8 mouse cellular contexts compared by ENCODE assay signal in genomic region chr7:49375499-49375974, GRCm38 (mm10).
DNase-seq lines count a peak whose midpoint lies in the region; ATAC-seq lines count a peak whose summit lies in the region.

No protein-coding gene starts in this region.

- H3K9ac ChIP-seq in neural tube, embryonic 13.5 days: no peak overlapping the region

- H3K27me3 ChIP-seq in neural tube, embryonic 13.5 days: no peaks in the 10 kb centered on the region

- no peak overlapping the region for H3K4me2 ChIP-seq in neural tube, embryonic 13.5 days

- no peaks in the 10 kb centered on the region for H3K36me3 ChIP-seq in neural tube, embryonic 13.5 days

- peaks cover 57% of the 10 kb centered on the region for H3K4me1 ChIP-seq in neural tube, embryonic 13.5 days (replicated peaks)

- peak; percentile 38; the same call in 1 of the 2 replicates for ATAC-seq in neural tube, embryonic 13.5 days (ENCODE audit: low read depth)

- 9% methylated on average over 9 of the region's 9 CpGs for WGBS in neural tube, embryonic 13.5 days

- H3K27ac ChIP-seq in neural tube, embryonic 13.5 days (replicated peaks): peak overlapping the region; percentile 67

- DNase-seq in adrenal gland, adult 2 months: peak; percentile 23
- no peak for DNase-seq in adrenal gland, adult 8-10 months
- peak; percentile 15 for DNase-seq in urinary bladder, postnatal 14 days (ENCODE audit: low spot score)
- DNase-seq in urinary bladder, adult 2 months (ENCODE audit: low spot score): no peak
- DNase-seq in lung, adult 18-20 months: peak; percentile 58 to 82
- DNase-seq in natural killer cell, adult 2 months (ENCODE audit: low spot score in 2 of 2): no peak
- no peak for DNase-seq in heart, adult 8-10 months (ENCODE audit: low spot score)

- H3K4me3 ChIP-seq in neural tube, embryonic 13.5 days: no peak overlapping the region

- H3K9me3 ChIP-seq in neural tube, embryonic 13.5 days: no peaks in the 10 kb centered on the region

Comparison
In these comparisons a context has a peak if more than half of its experiments do, and no peak if none do; other contexts are left out.
1. DNase-seq: peak in adrenal gland, adult 2 months (single experiment), urinary bladder, postnatal 14 days (single experiment) and lung, adult 18-20 months (2 of 2); none in adrenal gland, adult 8-10 months (single experiment), urinary bladder, adult 2 months (single experiment), natural killer cell, adult 2 months (0 of 2) and heart, adult 8-10 months (single experiment).